ENCODE assay signal across 22 mouse cellular contexts in genomic region chr8:119636766-119637165, GRCm38 (mm10). TPM values are rescaled to one million over a fixed set of nuclear protein-coding genes. Genes with fewer than 3 reads are reported as not detected.
A peak's percentile ranks its signal among the peaks of the same experiment; 100 is the strongest.
DNase-seq lines count a peak whose midpoint lies in the region; TF ChIP-seq lines count a peak whose summit lies in the region.
"Had no signal": no experiment of that assay in that cellular context is flagged by ENCODE, and none has a peak within 500 bp of the region (broad histone marks: within the 10 kb centered on the region; RNA-seq: fewer than 3 reads in every experiment).

No protein-coding gene starts in this region.

- TF ChIP-seq CTCF in gastrocnemius, adult 2 months (IDR thresholded peaks at IDR 0.05) = no peak

- H3K4me1 ChIP-seq in brown adipose tissue, adult 24 weeks (ENCODE audit: control insufficient read depth, insufficient read depth, insufficient read length, low read length) = peaks cover 17% of the 10 kb centered on the region

- peak; percentile 60 to 84 for DNase-seq in adrenal gland, adult (ENCODE audit: inconsistent age in 2 of 2, low spot score in 1 of 2)
- DNase-seq in adrenal gland, adult 18-20 months (ENCODE audit: low spot score in 2 of 2) = no peak
- DNase-seq in gastrocnemius, adult 2 months = no peak
- DNase-seq in gastrocnemius, postnatal 25 days = no peak
- DNase-seq in NIH3T3 (ENCODE audit: low read depth) = peak; percentile 32
- no peak for DNase-seq in lung, postnatal 14 days
- DNase-seq: B cell, adult 2 months; cerebellum, adult 18-20 months; cerebellum, adult 9-11 months; cerebellum, postnatal 36 days; gastrocnemius, postnatal 10 days; heart, adult 2 months; heart, postnatal 36 days; kidney, adult 11 months had no signal

- intact Hi-C loops in gastrocnemius, adult 2 months (cut with DNase I) = no loop called here

- peak overlapping the region; percentile 75 for H3K27ac ChIP-seq in gastrocnemius, adult 2 months
- H3K27ac ChIP-seq in brown adipose tissue, adult 24 weeks (replicated peaks; ENCODE audit: low read depth, low read length) = peak overlapping the region; percentile 56
- H3K27ac ChIP-seq: embryonic facial prominence, embryonic 13.5 days; forebrain, embryonic 15.5 days; heart, adult 2 months; hindbrain, embryonic 15.5 days had no signal

- H3K4me3 ChIP-seq in gastrocnemius, adult 2 months = no peak overlapping the region
- no peak overlapping the region for H3K4me3 ChIP-seq in brown adipose tissue, adult 24 weeks (ENCODE audit: insufficient read depth, low read depth, low read length)
- H3K4me3 ChIP-seq: embryonic facial prominence, embryonic 13.5 days; forebrain, embryonic 15.5 days; heart, adult 2 months; heart, embryonic 12.5 days; hindbrain, embryonic 15.5 days had no signal

RNA-seq across cellular contexts. Expression of gene Kcng4, which starts 1.3 kb away (rescaled TPM):
- total RNA-seq in adrenal gland, adult 18-20 months (2021) = under 1 TPM; 0.60 to 0.61 TPM
- total RNA-seq in gastrocnemius, adult 2 months (2021) = 10 to 100 TPM; 14.1 to 14.3 TPM
- 10 to 100 TPM in 1 of 2 experiments, 1 to 10 TPM in 1; 8.6 to 12.6 TPM for total RNA-seq in gastrocnemius, postnatal 25 days (2021)
- polyA plus RNA-seq in brown adipose tissue, adult 24 weeks (2012; ENCODE audit: insufficient read depth, insufficient read length, missing spikeins) = 1.9 TPM in 2 replicates
- polyA plus RNA-seq: CD4-positive, CD25-positive, alpha-beta regulatory T cell, adult 4 months; G1E; heart, embryonic 12.5 days; hindbrain, embryonic 11.5 days had no signal

RNA-seq across cellular contexts. Expression of gene Adad2, which starts 24.2 kb away (rescaled TPM):
- total RNA-seq in adrenal gland, adult 18-20 months (2021) = not detected
- not detected for total RNA-seq in gastrocnemius, adult 2 months (2021)
- total RNA-seq in gastrocnemius, postnatal 25 days (2021) = under 1 TPM in 1 of 2 experiments, not detected in 1; 0.23 TPM
- polyA plus RNA-seq in brown adipose tissue, adult 24 weeks (2012; ENCODE audit: insufficient read depth, insufficient read length, missing spikeins) = not detected in 2 replicates
- total RNA-seq: G1E; gastrocnemius, postnatal 10 days; heart, adult 2 months; heart, postnatal 36 days had no signal
- polyA plus RNA-seq: CD4-positive, CD25-positive, alpha-beta regulatory T cell, adult 4 months; embryonic facial prominence, embryonic 13.5 days; forebrain, embryonic 15.5 days; G1E; heart, adult 2 months; heart, embryonic 12.5 days; hindbrain, embryonic 11.5 days had no signal

RNA-seq across cellular contexts. Expression of gene Wfdc1, which starts 29.4 kb away (rescaled TPM):
- 10 to 100 TPM in 1 of 2 experiments, 1 to 10 TPM in 1; 8.9 to 12.2 TPM for total RNA-seq in adrenal gland, adult 18-20 months (2021)
- total RNA-seq in gastrocnemius, adult 2 months (2021) = 10 to 100 TPM; 96.5 to 98.7 TPM
- total RNA-seq in gastrocnemius, postnatal 25 days (2021) = 100 to 1,000 TPM in 1 of 2 experiments, 10 to 100 TPM in 1; 74.0 to 104 TPM
- polyA plus RNA-seq in brown adipose tissue, adult 24 weeks (2012; ENCODE audit: insufficient read depth, insufficient read length, missing spikeins) = 1.7 and 3.0 TPM in 2 replicates
- total RNA-seq: G1E had no signal
- polyA plus RNA-seq: CD4-positive, CD25-positive, alpha-beta regulatory T cell, adult 4 months; G1E had no signal

RNA-seq across cellular contexts. Expression of gene Taf1c, which starts 31.7 kb away (rescaled TPM):
- 10 to 100 TPM; 11.9 to 15.5 TPM for total RNA-seq in adrenal gland, adult 18-20 months (2021)
- total RNA-seq in gastrocnemius, adult 2 months (2021) = 1 to 10 TPM; 5.2 to 6.6 TPM
- total RNA-seq in gastrocnemius, postnatal 25 days (2021) = 1 to 10 TPM; 3.4 to 4.0 TPM
- polyA plus RNA-seq in brown adipose tissue, adult 24 weeks (2012; ENCODE audit: insufficient read depth, insufficient read length, missing spikeins) = 0.92 and 1.8 TPM in 2 replicates

Comparison
In these comparisons a context has a peak if more than half of its experiments do, and no peak if none do; other contexts are left out.
1. DNase-seq: peak in adrenal gland, adult (2 of 2) and NIH3T3 (single experiment); none in adrenal gland, adult 18-20 months (0 of 2), gastrocnemius, adult 2 months (single experiment), gastrocnemius, postnatal 25 days (single experiment) and lung, postnatal 14 days (single experiment).
2. RNA of gene Kcng4, which starts 1.3 kb away (total RNA-seq): 14.1 to 14.3 TPM in gastrocnemius, adult 2 months and 8.6 to 12.6 TPM in gastrocnemius, postnatal 25 days; 0.60 to 0.61 TPM in adrenal gland, adult 18-20 months; every median in the first group is over 4 times any median in the second.
3. RNA of gene Wfdc1, which starts 29.4 kb away (total RNA-seq): 74.0 to 104 TPM in gastrocnemius, postnatal 25 days and 96.5 to 98.7 TPM in gastrocnemius, adult 2 months; 8.9 to 12.2 TPM in adrenal gland, adult 18-20 months; every median in the first group is over 4 times any median in the second.